Mouse (Mus musculus) olfactory bulb, adult 2 months (tissue): ENCODE measurements around the gene Trim72.

Source experiments
- CTCF ChIP-seq: fragments of 200-500 bp; IDR thresholded peaks from 2 replicates; pipeline ENCODE4 v1.5.1; 2012; ENCODE audit warnings: low read depth, mild to moderate bottlenecking, low read length, moderate library complexity; ENCODE audit not compliant: insufficient read depth
- POLR2A ChIP-seq: fragments of 200-500 bp; IDR thresholded peaks from 2 replicates; pipeline ENCODE4 v1.6.1; 2012; ENCODE audit warnings: mild to moderate bottlenecking, low read depth, low read length, moderate library complexity; ENCODE audit not compliant: insufficient read depth

- TF ChIP-seq CTCF = no peak
- no peak for TF ChIP-seq POLR2A
These were observed 15.4 kb downstream of the Trim72 start for GRCm38 (mm10) chr7:128019187-128019586.
